Mouse (Mus musculus): ENCODE results near the gene Bcl2l11. TPM values are rescaled to one million over a fixed set of nuclear protein-coding genes. Genes with fewer than 3 reads are reported as not detected.

Gene Bcl2l11
- polyA plus RNA-seq, 1 experiment = 75.5 TPM

- H3K9me3 ChIP-seq (replicated peaks; ENCODE audit: control insufficient read depth, insufficient read depth, low read length, poor library complexity, severe bottlenecking) = peaks cover 12% of the 10 kb centered on the region; the same call in 1 of the 2 replicates
- no peak for TF ChIP-seq CTCF (IDR thresholded peaks at IDR 0.05; ENCODE audit: low read depth, low read length)
- TF ChIP-seq POLR2A (IDR thresholded peaks at IDR 0.05; ENCODE audit: insufficient read depth, low read length) = no peak
- no peak for TF ChIP-seq EP300 (IDR thresholded peaks at IDR 0.05; ENCODE audit: insufficient read depth, low read depth, low read length)
- H3K4me1 ChIP-seq (ENCODE audit: control insufficient read depth, insufficient read depth, low read length) = peaks cover 7% of the 10 kb centered on the region
- peaks cover 52% of the 10 kb centered on the region for H3K36me3 ChIP-seq (ENCODE audit: control insufficient read depth, insufficient read depth, low read length, poor library complexity, severe bottlenecking)
- H3K4me3 ChIP-seq (ENCODE audit: low read depth, low read length) = no peak overlapping the region
- H3K27ac ChIP-seq (ENCODE audit: insufficient read depth, low read length) = no peak overlapping the region
- no peak overlapping the region for H3K9ac ChIP-seq (ENCODE audit: low read depth, poor library complexity, severe bottlenecking)
- H3K27me3 ChIP-seq (ENCODE audit: control insufficient read depth, insufficient read depth, low read length, poor library complexity, severe bottlenecking) = no peaks in the 10 kb centered on the region
Observed at GRCm38 (mm10) chr2:128132635-128133034, 6.8 kb downstream of the Bcl2l11 start.

GRCm38 (mm10) chr2:128133865-128134264, 8.0 kb downstream of the Bcl2l11 start:
- Histone ChIP-seq H3K4me3 (ENCODE audit: low read depth, low read length) (no peak overlapping the region), H3K27ac (ENCODE audit: insufficient read depth, low read length) (peak overlapping the region; percentile 72), H3K27me3 (ENCODE audit: control insufficient read depth, insufficient read depth, low read length, poor library complexity, severe bottlenecking) (no peaks in the 10 kb centered on the region), H3K9ac (ENCODE audit: low read depth, poor library complexity, severe bottlenecking) (no peak overlapping the region), H3K9me3 (replicated peaks; ENCODE audit: control insufficient read depth, insufficient read depth, low read length, poor library complexity, severe bottlenecking) (peaks cover 12% of the 10 kb centered on the region; the same call in 1 of the 2 replicates), H3K36me3 (ENCODE audit: control insufficient read depth, insufficient read depth, low read length, poor library complexity, severe bottlenecking) (peaks cover 51% of the 10 kb centered on the region), H3K4me1 (ENCODE audit: control insufficient read depth, insufficient read depth, low read length) (peaks cover 5% of the 10 kb centered on the region)
- TF ChIP-seq CTCF (IDR thresholded peaks at IDR 0.05; ENCODE audit: low read depth, low read length) = no peak
- TF ChIP-seq EP300 (IDR thresholded peaks at IDR 0.05; ENCODE audit: insufficient read depth, low read depth, low read length) = no peak
- TF ChIP-seq POLR2A (IDR thresholded peaks at IDR 0.05; ENCODE audit: insufficient read depth, low read length) = no peak

GRCm38 (mm10) chr2:128134474-128134873, 8.6 kb downstream of the Bcl2l11 start:
- Histone ChIP-seq H3K9ac (ENCODE audit: low read depth, poor library complexity, severe bottlenecking) (no peak overlapping the region), H3K9me3 (replicated peaks; ENCODE audit: control insufficient read depth, insufficient read depth, low read length, poor library complexity, severe bottlenecking) (peaks cover 12% of the 10 kb centered on the region; the same call in 1 of the 2 replicates), H3K4me3 (ENCODE audit: low read depth, low read length) (no peak overlapping the region), H3K27ac (ENCODE audit: insufficient read depth, low read length) (peak overlapping the region; percentile 13), H3K27me3 (ENCODE audit: control insufficient read depth, insufficient read depth, low read length, poor library complexity, severe bottlenecking) (no peaks in the 10 kb centered on the region), H3K36me3 (ENCODE audit: control insufficient read depth, insufficient read depth, low read length, poor library complexity, severe bottlenecking) (peaks cover 52% of the 10 kb centered on the region), H3K4me1 (ENCODE audit: control insufficient read depth, insufficient read depth, low read length) (peaks cover 8% of the 10 kb centered on the region)
- no peak for TF ChIP-seq CTCF (IDR thresholded peaks at IDR 0.05; ENCODE audit: low read depth, low read length)
- TF ChIP-seq EP300 (IDR thresholded peaks at IDR 0.05; ENCODE audit: insufficient read depth, low read depth, low read length) = no peak
- no peak for TF ChIP-seq POLR2A (IDR thresholded peaks at IDR 0.05; ENCODE audit: insufficient read depth, low read length)

GRCm38 (mm10) chr2:128134948-128135347, 9.1 kb downstream of the Bcl2l11 start:
- H3K27me3 ChIP-seq (ENCODE audit: control insufficient read depth, insufficient read depth, low read length, poor library complexity, severe bottlenecking) = no peaks in the 10 kb centered on the region
- no peak overlapping the region for H3K4me3 ChIP-seq (ENCODE audit: low read depth, low read length)
- TF ChIP-seq POLR2A (IDR thresholded peaks at IDR 0.05; ENCODE audit: insufficient read depth, low read length) (no peak), EP300 (IDR thresholded peaks at IDR 0.05; ENCODE audit: insufficient read depth, low read depth, low read length) (no peak), CTCF (IDR thresholded peaks at IDR 0.05; ENCODE audit: low read depth, low read length) (no peak)
- H3K4me1 ChIP-seq (ENCODE audit: control insufficient read depth, insufficient read depth, low read length) = peaks cover 8% of the 10 kb centered on the region
- no peak overlapping the region for H3K9ac ChIP-seq (ENCODE audit: low read depth, poor library complexity, severe bottlenecking)
- no peak overlapping the region for H3K27ac ChIP-seq (ENCODE audit: insufficient read depth, low read length)
- H3K36me3 ChIP-seq (ENCODE audit: control insufficient read depth, insufficient read depth, low read length, poor library complexity, severe bottlenecking) = peaks cover 47% of the 10 kb centered on the region
- peaks cover 12% of the 10 kb centered on the region; the same call in 1 of the 2 replicates for H3K9me3 ChIP-seq (replicated peaks; ENCODE audit: control insufficient read depth, insufficient read depth, low read length, poor library complexity, severe bottlenecking)

GRCm38 (mm10) chr2:128136769-128137433, 11.1 kb downstream of the Bcl2l11 start:
- no peaks in the 10 kb centered on the region for H3K27me3 ChIP-seq (ENCODE audit: control insufficient read depth, insufficient read depth, low read length, poor library complexity, severe bottlenecking)
- peaks cover 35% of the 10 kb centered on the region for H3K36me3 ChIP-seq (ENCODE audit: control insufficient read depth, insufficient read depth, low read length, poor library complexity, severe bottlenecking)
- TF ChIP-seq POLR2A (IDR thresholded peaks at IDR 0.05; ENCODE audit: insufficient read depth, low read length) = no peak
- TF ChIP-seq EP300 (IDR thresholded peaks at IDR 0.05; ENCODE audit: insufficient read depth, low read depth, low read length) = no peak
- TF ChIP-seq CTCF (IDR thresholded peaks at IDR 0.05; ENCODE audit: low read depth, low read length) = no peak
- peaks cover 12% of the 10 kb centered on the region; the same call in 1 of the 2 replicates for H3K9me3 ChIP-seq (replicated peaks; ENCODE audit: control insufficient read depth, insufficient read depth, low read length, poor library complexity, severe bottlenecking)
- peaks cover 7% of the 10 kb centered on the region for H3K4me1 ChIP-seq (ENCODE audit: control insufficient read depth, insufficient read depth, low read length)
- H3K27ac ChIP-seq (ENCODE audit: insufficient read depth, low read length) = no peak overlapping the region
- H3K4me3 ChIP-seq (ENCODE audit: low read depth, low read length) = no peak overlapping the region
- H3K9ac ChIP-seq (ENCODE audit: low read depth, poor library complexity, severe bottlenecking) = no peak overlapping the region
